Mouse (Mus musculus): ENCODE measurements around the gene Crybg1. TPM values are rescaled to one million over a fixed set of nuclear protein-coding genes. Genes with fewer than 3 reads are reported as not detected.

Gene Crybg1
- total and polyA plus RNA-seq, 3 experiments = 0.04 to 0.14 TPM; not detected in 1

DNA sequence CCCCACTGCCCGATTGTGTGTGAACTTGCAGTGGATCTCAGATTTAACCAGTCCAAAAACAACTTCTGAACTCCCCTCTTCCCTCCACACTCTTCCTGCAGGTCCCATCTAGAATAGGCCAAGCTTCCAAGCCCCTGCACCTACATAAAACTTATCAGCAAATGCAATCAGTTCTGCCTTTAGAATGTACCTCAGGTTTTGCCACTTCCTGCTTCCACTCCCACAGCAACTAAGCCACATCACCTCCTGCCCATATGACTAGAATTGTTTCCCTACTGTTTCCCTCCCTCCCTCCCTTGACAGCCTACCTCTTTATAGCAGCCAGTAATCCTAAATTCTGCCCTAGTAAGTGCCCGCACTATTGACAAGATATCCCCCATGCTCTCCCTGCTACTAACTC is 164.8 kb downstream of the Crybg1 start:
- Histone ChIP-seq H3K79me2 (ENCODE audit: control insufficient read depth, insufficient read depth, low read length, poor library complexity) (no peaks in the 10 kb centered on the region), H3K27me3 (ENCODE audit: control insufficient read depth in 1 of 2, insufficient read depth in 2 of 2, low read length in 2 of 2) (peaks cover 0 to 1% of the 10 kb centered on the region in 2 experiments; a peak in 1 of 4 replicates), H3K9ac (ENCODE audit: control insufficient read depth, low read depth, low read length, poor library complexity, severe bottlenecking) (no peak overlapping the region), H3K36me3 (ENCODE audit: control insufficient read depth in 1 of 2, insufficient read depth in 2 of 2, low read length in 2 of 2) (no peaks in the 10 kb centered on the region), H3K27ac (ENCODE audit: control insufficient read depth, low read depth, low read length) (no peak overlapping the region), H3K4me1 (ENCODE audit: control insufficient read depth in 1 of 2, insufficient read depth in 2 of 2, low read length in 2 of 2) (no peaks in the 10 kb centered on the region), H3K9me3 (replicated peaks; ENCODE audit: insufficient read depth, low read length) (no peaks in the 10 kb centered on the region), H3K4me3 (ENCODE audit: control insufficient read depth in 1 of 2, insufficient read depth in 1 of 2, low read depth in 2 of 2, low read length in 2 of 2) (no peak overlapping the region)
- DNase-seq (ENCODE audit: low read depth, low spot score) = no peak
- no peak for TF ChIP-seq MAFK (IDR thresholded peaks at IDR 0.05; ENCODE audit: borderline replicate concordance, low read depth, low read length)
- no peak for TF ChIP-seq NRF1 (IDR thresholded peaks at IDR 0.05; ENCODE audit: insufficient read depth, low read depth, low read length, poor library complexity, severe bottlenecking)
- TF ChIP-seq RAD21 (IDR thresholded peaks at IDR 0.05; ENCODE audit: low read depth, low read length) = no peak
- TF ChIP-seq MXI1 (IDR thresholded peaks at IDR 0.05; ENCODE audit: low read depth, low read length) = no peak
- no peak for TF ChIP-seq MYB (IDR thresholded peaks at IDR 0.05; ENCODE audit: low read depth, low read length)
- no peak for TF ChIP-seq USF1 (IDR thresholded peaks at IDR 0.05; ENCODE audit: low read depth, low read length)
- TF ChIP-seq TCF12 (IDR thresholded peaks at IDR 0.05; ENCODE audit: low read depth, low read length) = no peak
- TF ChIP-seq ZKSCAN1 (IDR thresholded peaks at IDR 0.05; ENCODE audit: low read depth, low read length) = no peak
- no peak for TF ChIP-seq USF2 (IDR thresholded peaks at IDR 0.05; ENCODE audit: borderline replicate concordance in 1 of 2, insufficient read depth in 1 of 2, low read depth in 1 of 2, low read length in 2 of 2)
- no peak for TF ChIP-seq ELF1 (IDR thresholded peaks at IDR 0.05; ENCODE audit: low read depth, low read length)
- TF ChIP-seq MEF2A (IDR thresholded peaks at IDR 0.05; ENCODE audit: extremely low read depth, insufficient replicate concordance, low read depth, low read length, poor library complexity, severe bottlenecking) = no peak
- no peak for TF ChIP-seq CHD2 (IDR thresholded peaks at IDR 0.05; ENCODE audit: low read length)
- TF ChIP-seq RCOR1 (IDR thresholded peaks at IDR 0.05; ENCODE audit: low read depth, low read length) = no peak
- TF ChIP-seq GABPA (IDR thresholded peaks at IDR 0.05; ENCODE audit: low read depth, low read length) = no peak
- TF ChIP-seq HCFC1 (IDR thresholded peaks at IDR 0.05; ENCODE audit: low read depth, low read length) = no peak
- TF ChIP-seq ZNF384 (IDR thresholded peaks at IDR 0.05; ENCODE audit: low read depth, low read length) = no peak
- TF ChIP-seq ZMIZ1 (IDR thresholded peaks at IDR 0.05; ENCODE audit: low read depth, low read length) = no peak
- no peak for TF ChIP-seq E2F4 (IDR thresholded peaks at IDR 0.05; ENCODE audit: borderline replicate concordance, low read depth, low read length)
- TF ChIP-seq ZC3H11A (IDR thresholded peaks at IDR 0.05; ENCODE audit: low read depth, low read length) = no peak
- TF ChIP-seq JUND (IDR thresholded peaks at IDR 0.05; ENCODE audit: low read depth, low read length) = no peak

DNA sequence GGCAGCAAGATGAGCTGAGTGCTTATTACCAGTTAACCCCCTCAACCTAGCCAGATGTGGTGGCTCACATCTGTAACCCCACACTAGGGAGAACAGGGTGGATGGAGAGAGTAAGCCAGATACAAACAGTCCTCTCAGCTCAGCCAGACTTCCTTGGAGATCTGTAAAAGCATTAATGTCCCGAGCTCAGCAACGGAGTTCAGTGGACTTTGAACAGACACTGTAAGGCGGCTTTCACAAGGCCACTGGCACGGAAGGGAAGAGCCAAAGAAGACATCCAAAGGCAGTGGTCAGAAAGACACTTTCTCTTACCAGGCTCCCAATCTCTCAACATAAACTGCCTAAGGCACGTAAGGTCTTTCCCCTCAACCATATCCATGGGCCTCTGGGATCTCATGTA is 165.4 kb downstream of the Crybg1 start:
- Histone ChIP-seq H3K4me3 (ENCODE audit: control insufficient read depth in 1 of 2, insufficient read depth in 1 of 2, low read depth in 2 of 2, low read length in 2 of 2) (no peak overlapping the region), H3K9ac (ENCODE audit: control insufficient read depth, low read depth, low read length, poor library complexity, severe bottlenecking) (no peak overlapping the region), H3K36me3 (ENCODE audit: control insufficient read depth in 1 of 2, insufficient read depth in 2 of 2, low read length in 2 of 2) (no peaks in the 10 kb centered on the region), H3K9me3 (replicated peaks; ENCODE audit: insufficient read depth, low read length) (no peaks in the 10 kb centered on the region), H3K4me1 (ENCODE audit: control insufficient read depth in 1 of 2, insufficient read depth in 2 of 2, low read length in 2 of 2) (no peaks in the 10 kb centered on the region), H3K79me2 (ENCODE audit: control insufficient read depth, insufficient read depth, low read length, poor library complexity) (no peaks in the 10 kb centered on the region), H3K27ac (ENCODE audit: control insufficient read depth, low read depth, low read length) (no peak overlapping the region), H3K27me3 (ENCODE audit: control insufficient read depth in 1 of 2, insufficient read depth in 2 of 2, low read length in 2 of 2) (peaks cover 0 to 1% of the 10 kb centered on the region in 2 experiments; a peak in 1 of 4 replicates)
- DNase-seq (ENCODE audit: low read depth, low spot score) = no peak
- no peak for TF ChIP-seq NELFE (IDR thresholded peaks at IDR 0.05; ENCODE audit: low read depth, low read length)
- no peak for TF ChIP-seq SIN3A (IDR thresholded peaks at IDR 0.05; ENCODE audit: low read length)
- TF ChIP-seq ETS1 (IDR thresholded peaks at IDR 0.05; ENCODE audit: low read depth, low read length) = no peak
- TF ChIP-seq CHD1 (IDR thresholded peaks at IDR 0.05; ENCODE audit: low read depth, low read length) = no peak
- no peak for TF ChIP-seq EP300 (IDR thresholded peaks at IDR 0.05; ENCODE audit: low read depth in 1 of 2, low read length in 2 of 2)
- no peak for TF ChIP-seq MYB (IDR thresholded peaks at IDR 0.05; ENCODE audit: low read depth, low read length)
- TF ChIP-seq MEF2A (IDR thresholded peaks at IDR 0.05; ENCODE audit: extremely low read depth, insufficient replicate concordance, low read depth, low read length, poor library complexity, severe bottlenecking) = no peak
- TF ChIP-seq GATA1 (IDR thresholded peaks at IDR 0.05; ENCODE audit: low read depth, low read length) = no peak
- no peak for TF ChIP-seq TAL1 (IDR thresholded peaks at IDR 0.05; ENCODE audit: low read length)
- TF ChIP-seq ELF1 (IDR thresholded peaks at IDR 0.05; ENCODE audit: low read depth, low read length) = no peak
- no peak for TF ChIP-seq MYC (IDR thresholded peaks at IDR 0.05; ENCODE audit: low read depth, low read length)
- TF ChIP-seq NRF1 (IDR thresholded peaks at IDR 0.05; ENCODE audit: insufficient read depth, low read depth, low read length, poor library complexity, severe bottlenecking) = no peak
- TF ChIP-seq UBTF (IDR thresholded peaks at IDR 0.05; ENCODE audit: borderline replicate concordance, insufficient read depth, low read depth, low read length) = no peak
- no peak for TF ChIP-seq POLR2AphosphoS2 (IDR thresholded peaks at IDR 0.05; ENCODE audit: low read length)
- no peak for TF ChIP-seq USF2 (IDR thresholded peaks at IDR 0.05; ENCODE audit: borderline replicate concordance in 1 of 2, insufficient read depth in 1 of 2, low read depth in 1 of 2, low read length in 2 of 2)
